Mouse (Mus musculus) heart, embryonic 14.5 days (tissue): Measurements from ENCODE around the gene 2310034G01Rik. TPM values are rescaled to one million over a fixed set of nuclear protein-coding genes. Genes with fewer than 3 reads are reported as not detected.

Source experiments
- ATAC-seq: fragments of 200-750 bp; cut with Nextera tagmentation; 2 replicates; pipeline ENCODE4 v1.8.0; 2017; ENCODE audit warnings: low read depth, moderate TSS enrichment; ENCODE audit not compliant: insufficient number of reproducible peaks, insufficient read depth, low FRiP score
- H3K27ac ChIP-seq, 2 experiments: fragments of 200-500 bp in 1 of 2; fragments of 300-500 bp in 1 of 2; sonication (generic) in 1 of 2; replicated peaks in 1 of 2; 2 replicates each; pipeline ENCODE4 v1.5.1; 2012 to 2014; ENCODE audit warnings: low read depth in 2 of 2, low read length in 2 of 2, control low read depth in 1 of 2, mild to moderate bottlenecking in 1 of 2, mixed read lengths in 1 of 2; ENCODE audit not compliant: control insufficient read depth in 1 of 2, insufficient read depth in 1 of 2
- H3K27me3 ChIP-seq: fragments of 300-500 bp; sonication (generic); 2 replicates; pipeline ENCODE4 v1.6.1; 2014; ENCODE audit warnings: mild to moderate bottlenecking, low read length, control low read depth; ENCODE audit not compliant: control insufficient read depth, insufficient read depth
- H3K36me3 ChIP-seq: fragments of 300-500 bp; sonication (generic); 2 replicates; pipeline ENCODE4 v1.6.1; 2014; ENCODE audit warnings: mild to moderate bottlenecking, control low read depth, low read length, mixed read lengths; ENCODE audit not compliant: control insufficient read depth, insufficient read depth
- H3K4me1 ChIP-seq, 2 experiments: fragments of 200-500 bp in 1 of 2; fragments of 300-500 bp in 1 of 2; sonication (generic) in 1 of 2; 2 replicates each; pipeline ENCODE4 v1.6.1; 2012 to 2014; ENCODE audit warnings: low read length in 2 of 2, control low read depth in 1 of 2, mixed read lengths in 1 of 2; ENCODE audit not compliant: control insufficient read depth in 2 of 2, insufficient read depth in 2 of 2
- H3K4me2 ChIP-seq: fragments of 300-500 bp; sonication (generic); 2 replicates; pipeline ENCODE4 v1.6.1; 2014; ENCODE audit warnings: mild to moderate bottlenecking, low read length
- H3K4me3 ChIP-seq, 2 experiments: fragments of 200-500 bp in 1 of 2; fragments of 300-500 bp in 1 of 2; sonication (generic) in 1 of 2; 2 replicates each; pipeline ENCODE4 v1.5.1; 2012 to 2014; ENCODE audit warnings: low read length in 2 of 2, mild to moderate bottlenecking in 2 of 2, control low read depth in 1 of 2, low read depth in 1 of 2, moderate library complexity in 1 of 2; ENCODE audit not compliant: control insufficient read depth in 1 of 2, insufficient read depth in 1 of 2
- H3K9ac ChIP-seq: fragments of 300-500 bp; sonication (generic); 2 replicates; pipeline ENCODE4 v1.6.1; 2014; ENCODE audit warnings: mild to moderate bottlenecking, low read length
- H3K9me3 ChIP-seq: fragments of 300-500 bp; sonication (generic); 2 replicates; pipeline ENCODE4 v1.6.1; 2016; ENCODE audit warnings: low read length, control low read depth; ENCODE audit not compliant: control insufficient read depth
- whole genome bisulfite sequencing: fragments of 180-500 bp; shearing (Covaris S2); extraction: QIAGEN DNeasy Blood & Tissue Kit; methylation state at CpG from one replicate; pipeline ENCODE4 v1.1.7; 2014; 5-methylcytosine and 5-hydroxymethylcytosine counted together
- polyA plus RNA-seq: library from polyadenylated mRNA; unstranded; fragments of >200 nt; fragmentation: Nextera tagmentation; extraction: Ambion mirVana; gene quantifications from 2 replicates; pipeline ENCODE4 v1.2.1, GENCODE M21; 2014

2310034G01Rik gene
- polyA plus RNA-seq, 1 experiment from 2014 or later = 1.8 TPM

GRCm38 (mm10) chr19:46374477-46375088 lies 24.5 kb upstream of the 2310034G01Rik start:
- Histone ChIP-seq H3K4me1 (no peaks in the 10 kb centered on the region), H3K36me3 (peaks cover 35% of the 10 kb centered on the region), H3K4me3 (no peak overlapping the region), H3K27ac (no peak overlapping the region), H3K9me3 (no peaks in the 10 kb centered on the region), H3K27me3 (no peaks in the 10 kb centered on the region), H3K9ac (no peak overlapping the region), H3K4me2 (no peak overlapping the region)
- WGBS = 52% methylated on average over 21 of the region's 21 CpGs
- ATAC-seq = 0 out of 2 replicates have a peak, but pooled peaks have one; percentile 24

DNA sequence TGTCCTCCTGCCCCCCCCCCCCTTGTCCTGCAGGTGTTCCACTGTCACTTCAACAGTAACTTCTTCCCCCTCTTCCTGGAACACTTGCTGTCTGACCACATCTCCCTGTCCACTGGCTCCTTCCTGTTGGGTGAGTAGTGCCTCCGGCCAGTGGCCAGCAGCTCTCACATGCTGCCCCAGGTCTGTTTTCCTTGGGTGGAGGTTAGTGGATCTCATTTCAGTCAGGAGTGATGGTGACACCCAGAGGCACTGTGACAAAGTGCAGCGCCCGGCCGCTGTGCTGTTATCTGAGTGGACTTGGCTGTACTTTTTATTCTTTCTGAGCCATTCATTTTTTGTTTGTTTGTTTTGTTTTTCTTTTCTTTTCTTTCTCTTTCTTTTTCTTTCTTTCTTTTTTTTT lies 19.1 kb upstream of the 2310034G01Rik start:
- no peak overlapping the region for H3K27ac ChIP-seq
- no peaks in the 10 kb centered on the region for H3K36me3 ChIP-seq
- no peak for ATAC-seq
- no peak overlapping the region for H3K4me2 ChIP-seq
- 3% methylated on average over 4 of the region's 4 CpGs for WGBS
- no peaks in the 10 kb centered on the region for H3K9me3 ChIP-seq
- no peak overlapping the region for H3K9ac ChIP-seq
- no peaks in the 10 kb centered on the region for H3K27me3 ChIP-seq
- H3K4me1 ChIP-seq = 0 out of 4 replicates have a peak, but pooled peaks cover 0 to 2% of the 10 kb centered on the region in 2 experiments
- no peak overlapping the region for H3K4me3 ChIP-seq

GRCm38 (mm10) chr19:46367798-46368590 lies 17.9 kb upstream of the 2310034G01Rik start:
- Histone ChIP-seq H3K27ac (no peak overlapping the region), H3K9ac (no peak overlapping the region), H3K4me3 (no peak overlapping the region), H3K4me1 (0 out of 4 replicates have a peak, but pooled peaks cover 0 to 2% of the 10 kb centered on the region in 2 experiments), H3K9me3 (no peaks in the 10 kb centered on the region), H3K4me2 (no peak overlapping the region), H3K27me3 (no peaks in the 10 kb centered on the region), H3K36me3 (no peaks in the 10 kb centered on the region)
- ATAC-seq = no peak
- WGBS = 78% methylated on average over 22 of the region's 23 CpGs

- no peaks in the 10 kb centered on the region for H3K36me3 ChIP-seq
- no peak overlapping the region for H3K4me3 ChIP-seq
- no peak overlapping the region for H3K9ac ChIP-seq
- H3K4me2 ChIP-seq = no peak overlapping the region
- ATAC-seq = no peak
- H3K9me3 ChIP-seq = no peaks in the 10 kb centered on the region
- H3K4me1 ChIP-seq = no peaks in the 10 kb centered on the region
- H3K27me3 ChIP-seq = peaks cover 2% of the 10 kb centered on the region
- no peak overlapping the region for H3K27ac ChIP-seq
- 77% methylated on average over 11 of the region's 11 CpGs for WGBS
Measured at GRCm38 (mm10) chr19:46363294-46364009, 13.3 kb upstream of the 2310034G01Rik start.

GRCm38 (mm10) chr19:46362104-46362503 lies 12.0 kb upstream of the 2310034G01Rik start:
- 75% methylated on average over 8 of the region's 8 CpGs for WGBS
- Histone ChIP-seq H3K27ac (no peak overlapping the region), H3K36me3 (no peaks in the 10 kb centered on the region), H3K4me1 (peaks cover 0 to 4% of the 10 kb centered on the region in 2 experiments; a peak in 1 of 4 replicates), H3K27me3 (peaks cover 15% of the 10 kb centered on the region), H3K9me3 (no peaks in the 10 kb centered on the region), H3K9ac (no peak overlapping the region), H3K4me3 (no peak overlapping the region), H3K4me2 (no peak overlapping the region)
- ATAC-seq = no peak

GRCm38 (mm10) chr19:46358381-46358780 lies 8.3 kb upstream of the 2310034G01Rik start:
- WGBS = 56% methylated on average over 4 of the region's 4 CpGs
- no peak overlapping the region for H3K9ac ChIP-seq
- no peak overlapping the region for H3K4me3 ChIP-seq
- peak overlapping the region; percentile 79; the same call in 1 of the 2 replicates for H3K4me2 ChIP-seq
- H3K4me1 ChIP-seq = peaks cover 2 to 4% of the 10 kb centered on the region in 2 experiments; a peak in 1 of 4 replicates
- ATAC-seq = no peak
- no peaks in the 10 kb centered on the region for H3K9me3 ChIP-seq
- 0 out of 4 replicates have a peak overlapping the region, but pooled peaks have one; percentile 18 to 62 for H3K27ac ChIP-seq
- H3K36me3 ChIP-seq = no peaks in the 10 kb centered on the region
- peaks cover 18% of the 10 kb centered on the region for H3K27me3 ChIP-seq
